Mouse (Mus musculus): ENCODE data around the gene Rabgap1l. TPM values are rescaled to one million over a fixed set of nuclear protein-coding genes. Genes with fewer than 3 reads are reported as not detected.

Rabgap1l gene
- total RNA-seq, 2 experiments from 2014 or later, result 170 to 171 TPM

DNA sequence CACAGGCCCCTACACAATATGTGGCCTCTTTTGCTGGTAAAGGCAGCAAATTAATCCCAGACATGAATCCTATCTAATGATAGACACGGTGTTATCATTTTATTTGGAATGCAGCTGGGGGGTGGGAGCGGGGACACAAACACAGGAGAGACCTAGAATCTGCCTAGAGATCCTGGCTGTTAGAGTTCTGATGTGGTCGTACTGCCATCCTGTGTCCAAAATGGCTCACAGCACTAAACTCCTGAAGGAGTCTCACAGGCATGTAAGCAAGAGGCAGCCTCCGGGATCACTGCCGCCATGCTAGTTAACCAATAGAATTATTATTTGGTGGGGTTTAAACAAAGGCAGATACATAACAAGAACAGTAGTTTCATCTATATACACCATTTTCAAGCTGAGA, 608.5 kb downstream of the Rabgap1l start:
- DNase-seq (ENCODE audit: low spot score in 2 of 2), result peak; percentile 62 to 66
- intact Hi-C loops (cut with DNase I), result loop anchor here (5.0 to 10.0 kb wide), 6 partner anchors 82 to 1470 kb away; partner anchors contain the start of gene Tnr

GRCm38 (mm10) chr1:160181216-160181615, 611.8 kb downstream of the Rabgap1l start:
- intact Hi-C loops (cut with DNase I), result loop anchor here (5.0 to 10.0 kb wide), 6 partner anchors 79 to 1466 kb away; partner anchors contain the start of gene Tnr
- DNase-seq (ENCODE audit: low spot score in 2 of 2), result no peak

- intact Hi-C loops (cut with DNase I), result no loop called here
- no peak for DNase-seq (ENCODE audit: low spot score in 2 of 2)
These were observed 616.1 kb downstream of the Rabgap1l start for GRCm38 (mm10) chr1:160176903-160177302.

Small RNAs within 50 kb of the gene (microRNA-seq; reads per million reads assigned to microRNA genes)
- 3.7 to 7.7 reads per million in 2 experiments for gene Mir1927

Other genes starting within 250 kb of the Rabgap1l start
- 10 to 100 TPM; 38.3 to 41.8 TPM for gene Rc3h1, start 113.2 kb upstream of the Rabgap1l start, total RNA-seq (2021)
- under 1 TPM; 0.29 to 0.53 TPM for gene Serpinc1, start 185.4 kb upstream of the Rabgap1l start, total RNA-seq (2021)
- 10 to 100 TPM; 11.4 to 14.9 TPM for gene Zbtb37, start 241.6 kb upstream of the Rabgap1l start, total RNA-seq (2021)

All from left cerebral cortex, postnatal 14 days (tissue).